Mouse (Mus musculus) E14TG2a.4 (cell line): Measurements from ENCODE around the gene Togaram2.

Experiments
- CTCF ChIP-seq: conservative IDR thresholded peaks from 2 replicates; pipeline ENCODE4 v1.5.1; 2014; ENCODE audit warnings: low read length
- POU5F1 ChIP-seq: IDR thresholded peaks from 2 replicates; pipeline ENCODE4 v1.6.1; 2014; ENCODE audit warnings: low read length, borderline replicate concordance

DNA sequence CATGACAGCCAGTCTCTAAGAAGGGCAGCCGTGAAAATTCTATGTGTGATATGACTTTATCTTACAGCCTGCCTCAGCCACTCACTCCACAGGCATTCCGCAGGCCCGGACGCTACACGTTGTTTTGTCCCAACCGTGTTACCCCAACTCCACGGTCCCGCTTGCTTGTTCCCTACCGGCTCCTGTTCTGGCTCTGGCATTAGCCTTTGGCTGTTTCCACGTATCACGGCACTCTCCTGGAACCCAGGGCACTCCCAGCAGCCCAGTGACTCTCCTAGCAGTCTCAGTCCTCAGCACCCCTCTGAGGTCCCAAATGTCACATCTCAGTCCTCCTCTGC lies 25.5 kb downstream of the Togaram2 start:
- TF ChIP-seq CTCF (no peak), POU5F1 (no peak)
